Mouse (Mus musculus) spleen, postnatal 14 days (tissue): ENCODE measurements around the gene Idh3g.
A peak's percentile ranks its signal among the peaks of the same experiment; 100 is the strongest.

ENCODE experiments used
- DNase-seq, 2 experiments: peaks; one replicate each; pipeline ENCODE4 v3.0.0; 2021 to 2022; ENCODE audit warnings: low spot score in 2 of 2

The Idh3g gene

GRCm38 (mm10) chrX:73786364-73787224 is at the start of gene Idh3g, which contains the start of gene Ssr4:
Gene Idh3g (minus strand): TSS chrX:73786897.
Gene Ssr4 (plus strand): TSS chrX:73787028.
- peak; percentile 74 to 84 for DNase-seq

GRCm38 (mm10) chrX:73835731-73836130 is 49.0 kb upstream of the Idh3g start:
- DNase-seq = no peak

- no peak for DNase-seq
Observed at GRCm38 (mm10) chrX:73824185-73825151, 37.8 kb upstream of the Idh3g start, which contains the start of gene Pdzd4. Gene Pdzd4 (minus strand): TSS chrX:73824969.

- no peak for DNase-seq
Observed at GRCm38 (mm10) chrX:73823747-73824146, 37.0 kb upstream of the Idh3g start.

GRCm38 (mm10) chrX:73816596-73817314 is 30.1 kb upstream of the Idh3g start:
- DNase-seq = no peak

- DNase-seq = no peak
Observed at GRCm38 (mm10) chrX:73815072-73815471, 28.4 kb upstream of the Idh3g start.

GRCm38 (mm10) chrX:73805814-73806213 is 19.1 kb upstream of the Idh3g start:
- no peak for DNase-seq

GRCm38 (mm10) chrX:73798502-73798901 is 11.8 kb upstream of the Idh3g start:
- peak; percentile 45 to 66 for DNase-seq

- no peak for DNase-seq
Observed at GRCm38 (mm10) chrX:73797511-73797910, 10.8 kb upstream of the Idh3g start.

GRCm38 (mm10) chrX:73793505-73793904 is 6.8 kb upstream of the Idh3g start:
- DNase-seq = no peak

- no peak for DNase-seq
Observed at GRCm38 (mm10) chrX:73793039-73793438, 6.3 kb upstream of the Idh3g start.

GRCm38 (mm10) chrX:73788501-73788900 is 1.8 kb upstream of the Idh3g start:
- DNase-seq = no peak

GRCm38 (mm10) chrX:73787225-73787558 is 495 bp upstream of the Idh3g start:
- DNase-seq = no peak

- DNase-seq = no peak
Observed at GRCm38 (mm10) chrX:73785666-73786065, 1.0 kb downstream of the Idh3g start.

GRCm38 (mm10) chrX:73782227-73782626 is 4.5 kb downstream of the Idh3g start:
- no peak for DNase-seq

GRCm38 (mm10) chrX:73774802-73775483 is 11.8 kb downstream of the Idh3g start:
- DNase-seq = no peak

GRCm38 (mm10) chrX:73774168-73774760 is 12.4 kb downstream of the Idh3g start, which contains the start of gene Srpk3:
Gene Srpk3 (plus strand): TSS chrX:73774405.
- DNase-seq = peak; percentile 12 to 24

- peak in 1 of 2 experiments; percentile 29 for DNase-seq
Observed at GRCm38 (mm10) chrX:73767267-73767666, 19.4 kb downstream of the Idh3g start.

GRCm38 (mm10) chrX:73765311-73765710 is 21.4 kb downstream of the Idh3g start:
- DNase-seq = no peak

GRCm38 (mm10) chrX:73758611-73759290 is 27.9 kb downstream of the Idh3g start:
- DNase-seq = no peak
